In genomic region chr1:128592211-128592741, GRCm38 (mm10) we compare ENCODE assay signal across 8 mouse cellular contexts. TPM values are rescaled to one million over a fixed set of nuclear protein-coding genes. Genes with fewer than 3 reads are reported as not detected.
A peak's percentile ranks its signal among the peaks of the same experiment; 100 is the strongest.
DNase-seq lines count a peak whose midpoint lies in the region; ATAC-seq lines count a peak whose summit lies in the region.

TSS of gene Cxcr4 (minus strand) at chr1:128592293.

- H3K9me3 ChIP-seq in intestine, embryonic 15.5 days, result no peaks in the 10 kb centered on the region
- H3K9me3 ChIP-seq in limb, embryonic 10.5 days (replicated peaks), result no peaks in the 10 kb centered on the region
- no peaks in the 10 kb centered on the region for H3K9me3 ChIP-seq in midbrain, embryonic 11.5 days (ENCODE audit: control insufficient read depth, low read length)

- H3K9ac ChIP-seq in intestine, embryonic 15.5 days, result peak within 1 kb of the TSS; percentile 48
- H3K9ac ChIP-seq in midbrain, embryonic 11.5 days (ENCODE audit: low read length), result peak within 1 kb of the TSS; percentile 98

- peak; percentile 90 for DNase-seq in ZHBTc4 (ENCODE audit: low read depth, low spot score)
- DNase-seq in embryo, embryonic 9.5 days (ENCODE audit: extremely low spot score), result peak; percentile 97
- peak; percentile 49 for DNase-seq in gonadal fat pad, adult 2 months (ENCODE audit: low read depth)
- peak; percentile 91 for DNase-seq in limb, embryonic 10.5 days (ENCODE audit: low spot score)
- peak; percentile 100 for DNase-seq in midbrain, embryonic 11.5 days (ENCODE audit: low spot score, missing footprints)
- DNase-seq in skeletal muscle tissue, adult 2 months (ENCODE audit: low read depth, low spot score), result peak; percentile 64
- no peak for DNase-seq in c-Kit-positive CD71-positive TER-119-positive erythroid progenitor cells, embryonic 14.5 days (ENCODE audit: low spot score)

- peak within 1 kb of the TSS; percentile 1; the same call in 1 of the 2 replicates for H3K27ac ChIP-seq in intestine, embryonic 15.5 days
- peak within 1 kb of the TSS; percentile 50 for H3K27ac ChIP-seq in limb, embryonic 10.5 days
- H3K27ac ChIP-seq in midbrain, embryonic 11.5 days (ENCODE audit: low read depth, low read length), result peak within 1 kb of the TSS; percentile 85

- under 1% methylated on average over 27 of the region's 27 CpGs for whole genome bisulfite sequencing in intestine, embryonic 15.5 days
- WGBS in limb, embryonic 10.5 days, result under 1% methylated on average over 27 of the region's 27 CpGs
- WGBS in midbrain, embryonic 11.5 days, result under 1% methylated on average over 27 of the region's 27 CpGs

- H3K4me3 ChIP-seq in intestine, embryonic 15.5 days (replicated peaks), result peak within 1 kb of the TSS; percentile 56
- peak within 1 kb of the TSS; percentile 58 for H3K4me3 ChIP-seq in limb, embryonic 10.5 days
- peak within 1 kb of the TSS; percentile 90 for H3K4me3 ChIP-seq in midbrain, embryonic 11.5 days (ENCODE audit: low read depth, low read length)

- H3K36me3 ChIP-seq in intestine, embryonic 15.5 days, result no peaks in the 10 kb centered on the region
- H3K36me3 ChIP-seq in limb, embryonic 10.5 days, result no peaks in the 10 kb centered on the region
- H3K36me3 ChIP-seq in midbrain, embryonic 11.5 days (ENCODE audit: control insufficient read depth, insufficient read depth, low read length), result peaks cover 11% of the 10 kb centered on the region

- H3K27me3 ChIP-seq in intestine, embryonic 15.5 days (replicated peaks), result peaks cover 4% of the 10 kb centered on the region; the same call in 1 of the 2 replicates
- peaks cover 65% of the 10 kb centered on the region for H3K27me3 ChIP-seq in limb, embryonic 10.5 days (ENCODE audit: low read depth, poor library complexity, severe bottlenecking)
- no peaks in the 10 kb centered on the region for H3K27me3 ChIP-seq in midbrain, embryonic 11.5 days (ENCODE audit: control insufficient read depth, insufficient read depth, low read length)

- ATAC-seq in intestine, embryonic 15.5 days, result peak; percentile 88
- peak; percentile 80 for ATAC-seq in midbrain, embryonic 11.5 days (ENCODE audit: low FRiP score)

- H3K4me2 ChIP-seq in intestine, embryonic 15.5 days (replicated peaks), result peak within 1 kb of the TSS; percentile 92
- peak within 1 kb of the TSS; percentile 73 for H3K4me2 ChIP-seq in midbrain, embryonic 11.5 days

- H3K4me1 ChIP-seq in intestine, embryonic 15.5 days (replicated peaks), result peaks cover 17% of the 10 kb centered on the region
- H3K4me1 ChIP-seq in limb, embryonic 10.5 days, result peaks cover 53% of the 10 kb centered on the region
- peaks cover 62% of the 10 kb centered on the region for H3K4me1 ChIP-seq in midbrain, embryonic 11.5 days (ENCODE audit: control insufficient read depth, insufficient read depth, low read length)

RNA-seq across cellular contexts. Expression of gene Cxcr4, which starts in this region (rescaled TPM):
- 17.8 and 28.7 TPM in 2 replicates for polyA plus RNA-seq in gonadal fat pad, adult 2 months (2012; rRNA removed)
- 2.8 and 3.1 TPM in 2 replicates for polyA plus RNA-seq in intestine, embryonic 15.5 days (2015; fragmentation: Nextera tagmentation; extraction: Ambion mirVana)
- polyA plus RNA-seq in limb, embryonic 10.5 days (2016; fragmentation: Nextera tagmentation; extraction: Ambion mirVana), result 1.8 and 2.1 TPM in 2 replicates
- 22.6 and 25.6 TPM in 2 replicates for polyA plus RNA-seq in midbrain, embryonic 11.5 days (2014; fragmentation: Nextera tagmentation; extraction: Ambion mirVana)

Comparison
In these comparisons a context has a peak if more than half of its experiments do, and no peak if none do; other contexts are left out.
1. H3K27ac ChIP-seq: peak in every context shown above with its lines; median percentile 85 in midbrain, embryonic 11.5 days; 50 in limb, embryonic 10.5 days; 1 in intestine, embryonic 15.5 days.